Mouse (Mus musculus): ENCODE results near the gene Spp1.
"Not testable (repeated sequence)": the region's sequence is repeated elsewhere in the genome, so short reads cannot be mapped to it uniquely, and the experiment has no call there.

Spp1 gene

DNA sequence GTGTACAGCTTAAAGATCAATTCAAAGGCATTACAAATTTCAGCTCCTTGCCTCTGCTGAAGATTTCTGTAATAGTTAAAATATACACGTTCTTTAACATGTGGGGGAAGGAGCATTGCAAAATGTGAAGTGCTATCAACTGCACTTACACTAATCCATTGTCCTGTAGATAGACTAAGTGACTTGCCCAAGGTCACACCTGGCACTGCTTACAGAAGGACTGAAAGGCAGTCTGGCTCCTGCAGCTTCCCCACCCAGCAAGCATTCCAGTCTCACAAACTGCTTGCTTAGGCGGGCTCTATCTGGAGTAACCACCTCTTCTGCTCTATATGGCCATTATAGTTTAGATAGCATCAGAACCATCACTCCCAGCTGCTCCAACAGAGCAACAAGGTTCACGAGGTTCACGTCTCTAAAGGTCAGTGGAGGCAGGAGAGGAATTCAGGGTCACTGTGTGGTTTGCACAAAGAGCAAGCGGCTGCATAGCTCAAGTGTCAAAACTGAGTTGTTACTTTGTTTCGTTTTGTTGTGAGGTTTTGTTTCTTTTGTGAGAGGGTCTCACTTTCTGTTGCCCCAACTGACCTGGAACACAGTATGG, 851 bp upstream of the Spp1 start:
- in situ Hi-C loops (cut with MboI, MseI) = no loop called here

DNA sequence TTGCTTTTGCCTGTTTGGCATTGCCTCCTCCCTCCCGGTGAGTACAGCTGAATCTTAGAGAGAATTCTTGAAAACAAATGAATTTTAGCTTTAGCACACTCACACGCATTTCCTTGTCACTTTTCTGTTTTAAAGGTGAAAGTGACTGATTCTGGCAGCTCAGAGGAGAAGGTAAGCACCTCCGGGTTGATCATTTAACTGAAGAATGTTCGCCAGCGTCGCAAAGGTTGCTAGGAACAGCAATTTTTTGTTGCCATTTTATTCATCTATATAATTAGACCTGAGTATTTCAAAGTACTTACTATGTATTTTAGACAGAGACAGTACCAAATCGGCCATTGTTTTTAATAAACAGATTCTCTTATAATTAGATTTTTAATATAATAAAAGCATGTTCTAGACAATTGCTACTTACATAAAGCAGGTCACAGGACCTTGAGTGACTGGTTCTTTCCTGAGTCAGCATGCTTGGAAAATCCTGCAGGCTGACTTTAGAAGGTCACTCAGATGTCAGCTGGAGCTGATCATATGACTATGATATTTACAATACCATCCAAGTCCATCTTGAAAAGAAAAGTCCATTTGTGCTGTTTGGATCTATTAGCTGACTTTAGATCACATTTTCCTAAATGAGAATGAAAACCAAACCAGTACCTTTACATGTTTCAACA, 1.6 kb downstream of the Spp1 start:
- in situ Hi-C loops (cut with MboI, MseI) = no loop called here

DNA sequence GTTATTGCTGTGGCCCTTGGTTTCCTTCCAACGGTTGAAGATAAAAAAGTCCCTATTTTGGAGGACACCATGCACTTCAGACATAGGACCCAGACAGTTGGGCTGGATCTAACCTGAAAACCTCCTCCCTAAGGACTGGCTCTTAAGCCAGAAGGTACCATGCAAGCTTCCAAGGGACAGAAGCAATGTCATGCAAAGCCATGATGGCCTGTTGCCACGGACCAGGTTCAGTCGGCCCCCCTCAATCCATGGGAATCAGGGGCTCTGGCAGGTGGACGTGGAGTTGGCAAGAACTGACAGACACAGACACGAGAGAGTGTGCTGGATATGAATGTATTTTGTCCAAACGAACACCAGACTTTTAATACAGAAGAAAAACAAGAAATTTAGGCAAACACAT, 7.5 kb downstream of the Spp1 start:
- in situ Hi-C loops (cut with MboI, MseI) = no loop called here

DNA sequence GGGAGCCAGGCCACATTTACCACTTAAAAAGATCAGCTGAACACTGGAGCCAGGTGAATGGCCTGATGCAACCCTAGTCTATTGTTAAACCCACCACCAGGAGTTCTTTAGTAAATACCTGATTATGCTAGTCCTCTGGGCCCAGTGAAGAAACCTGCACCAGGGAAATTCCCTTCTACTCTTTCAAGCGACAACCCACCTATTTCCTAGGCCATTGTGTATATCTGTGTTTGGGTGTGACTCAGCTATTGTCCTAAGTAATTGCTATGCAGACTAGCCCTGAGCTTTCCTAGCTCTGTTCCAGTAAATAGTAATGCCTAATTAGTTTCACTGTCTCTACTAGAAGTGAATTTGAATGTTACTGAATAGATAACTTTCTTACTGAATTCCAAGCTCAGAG, 7.9 kb downstream of the Spp1 start:
- in situ Hi-C loops (cut with MboI, MseI) = no loop called here

DNA sequence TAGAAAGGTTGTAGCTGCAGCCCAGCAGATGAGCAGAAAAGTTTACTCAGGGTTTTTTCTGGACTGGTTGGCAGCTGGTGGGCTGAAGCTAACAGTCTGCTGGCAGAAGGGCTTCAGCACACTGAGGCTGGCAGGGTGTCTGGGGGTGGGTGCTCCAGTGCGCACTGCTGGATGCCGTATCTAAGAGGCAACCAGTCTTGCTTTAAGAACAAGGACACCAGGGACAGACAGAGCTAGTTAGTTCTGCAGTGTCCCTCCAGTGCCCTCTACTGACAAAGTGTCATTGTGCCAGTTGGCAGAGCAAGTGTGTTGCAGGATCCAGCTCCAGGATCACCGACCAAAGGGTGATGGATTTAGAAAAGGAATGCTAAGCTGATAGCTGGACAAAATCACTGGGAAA, 11.2 kb downstream of the Spp1 start:
- in situ Hi-C loops (cut with MboI, MseI) = no loop called here

DNA sequence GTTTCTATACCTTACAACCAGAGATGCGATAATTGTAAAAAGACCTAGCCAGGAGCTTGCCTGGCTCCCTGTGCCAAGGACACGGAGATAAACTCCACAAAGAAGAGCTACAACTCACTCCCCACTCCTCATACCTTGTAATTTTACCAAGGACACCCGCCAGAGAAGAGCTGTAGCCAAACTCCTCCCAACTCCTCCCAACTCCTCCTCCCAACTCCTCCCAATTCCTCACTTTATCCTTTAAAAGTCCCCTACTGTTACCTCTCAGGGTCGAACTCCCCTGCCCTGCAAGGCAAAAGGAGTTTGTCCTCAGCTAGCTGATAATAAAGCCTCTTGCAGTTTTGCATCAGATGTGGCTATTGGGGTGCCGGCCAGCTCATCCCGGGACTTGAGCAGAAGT, 13.4 kb downstream of the Spp1 start:
- in situ Hi-C loops (cut with MboI, MseI) = not testable (repeated sequence)

DNA sequence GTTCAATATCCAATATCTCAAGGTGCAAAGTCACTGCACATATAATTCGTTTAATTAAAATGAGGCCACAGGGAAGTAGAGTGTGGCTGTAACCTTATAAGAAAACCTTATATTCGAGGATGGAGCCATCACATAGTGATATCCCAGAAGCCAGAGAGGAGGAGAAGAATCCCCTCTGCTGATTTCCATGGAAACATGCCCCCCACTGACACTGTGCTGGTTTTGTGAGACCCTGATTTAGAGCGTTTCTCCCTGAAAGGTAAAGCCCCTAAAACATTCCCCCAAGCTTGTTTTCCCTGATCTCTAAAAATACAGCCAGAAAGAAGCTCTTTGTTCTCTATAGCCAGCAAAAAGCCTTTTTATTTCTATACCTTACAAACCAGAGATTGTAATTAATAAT, 14.6 kb downstream of the Spp1 start:
- in situ Hi-C loops (cut with MboI, MseI) = no loop called here

DNA sequence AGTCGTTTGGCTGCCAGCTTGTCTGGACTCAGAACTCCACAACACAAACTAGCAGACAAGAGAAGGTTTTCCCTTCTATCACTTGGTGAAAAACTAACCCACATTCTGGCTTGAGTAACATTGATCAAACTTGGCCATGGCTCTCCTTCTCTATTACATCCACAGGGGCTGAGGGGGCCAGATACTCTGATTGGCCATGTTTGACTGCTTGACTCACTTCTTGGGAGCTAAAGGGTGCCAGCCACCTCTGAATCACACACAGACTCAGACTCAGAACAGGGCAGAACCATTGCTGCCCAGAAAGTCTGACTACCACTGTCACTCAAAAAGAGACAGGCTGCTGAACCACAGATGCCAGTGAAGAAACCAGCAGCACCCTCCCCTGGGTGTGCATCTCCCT, 18.2 kb downstream of the Spp1 start:
- in situ Hi-C loops (cut with MboI, MseI) = no loop called here

DNA sequence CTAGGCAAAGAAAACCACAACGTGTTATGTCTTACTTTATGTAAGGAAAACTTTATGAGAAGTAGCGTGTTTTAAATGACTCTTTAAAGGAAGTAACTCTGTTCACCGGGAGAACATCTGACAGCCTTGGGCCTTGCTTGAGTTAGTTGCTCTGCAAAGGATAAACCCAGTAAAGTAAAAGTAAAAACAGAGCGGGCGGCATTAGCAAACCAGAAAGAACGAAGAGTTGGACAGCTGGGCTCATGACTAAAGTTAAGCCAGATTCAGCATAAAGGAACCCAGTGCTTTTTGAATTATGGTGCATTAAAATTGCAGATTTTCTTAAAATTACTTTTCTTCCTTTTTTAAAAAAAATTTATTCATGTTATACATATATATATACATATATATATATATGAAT, 19.6 kb downstream of the Spp1 start:
- in situ Hi-C loops (cut with MboI, MseI) = no loop called here

DNA sequence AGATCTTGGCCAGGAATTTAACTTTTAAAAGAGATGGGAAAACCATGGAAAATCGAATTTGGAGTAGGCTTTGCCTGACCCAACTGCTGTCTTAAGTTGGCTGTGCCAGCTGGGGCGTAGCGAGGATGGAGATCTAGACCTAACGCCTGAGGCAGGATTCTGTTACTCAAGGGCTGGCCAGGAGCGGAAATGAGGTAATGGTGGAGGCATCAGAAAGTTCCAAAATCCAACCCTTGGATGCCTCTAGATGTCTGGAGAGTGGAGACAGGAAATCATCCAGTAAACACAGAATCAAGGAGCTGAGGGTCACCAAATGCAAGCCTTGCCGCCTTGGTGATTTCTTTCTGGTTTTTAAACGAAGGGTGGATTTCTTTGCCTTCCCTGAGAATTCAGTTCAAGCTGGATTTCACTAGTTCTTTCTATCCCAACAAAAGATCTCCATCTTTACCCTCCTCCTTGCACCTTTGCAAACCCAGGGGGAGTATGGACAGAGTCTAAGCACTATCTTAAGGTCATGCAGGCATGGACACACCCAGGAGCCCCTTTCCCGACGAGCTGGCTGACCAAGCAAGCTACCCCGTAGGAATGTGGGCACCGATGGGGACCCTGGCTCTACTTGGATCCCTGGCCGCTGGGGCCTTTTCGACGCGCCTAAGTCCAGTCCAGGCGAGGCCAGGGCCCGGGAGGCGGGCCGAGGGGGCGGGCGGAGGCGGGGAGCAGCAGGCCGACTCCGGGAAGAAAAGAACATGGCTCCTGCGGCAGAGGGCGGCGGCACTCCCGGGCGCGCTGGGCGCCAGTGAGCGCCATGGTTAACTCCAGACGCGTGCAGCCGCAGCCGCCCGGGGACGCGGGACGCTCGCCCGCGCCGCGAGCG, 24.2 kb downstream of the Spp1 start, which contains the start of gene Pkd2:
Gene Pkd2, plus strand, starts transcription at position 619 of the 874 bp plus-strand sequence.
- in situ Hi-C loops (cut with MboI, MseI) = no loop called here

DNA sequence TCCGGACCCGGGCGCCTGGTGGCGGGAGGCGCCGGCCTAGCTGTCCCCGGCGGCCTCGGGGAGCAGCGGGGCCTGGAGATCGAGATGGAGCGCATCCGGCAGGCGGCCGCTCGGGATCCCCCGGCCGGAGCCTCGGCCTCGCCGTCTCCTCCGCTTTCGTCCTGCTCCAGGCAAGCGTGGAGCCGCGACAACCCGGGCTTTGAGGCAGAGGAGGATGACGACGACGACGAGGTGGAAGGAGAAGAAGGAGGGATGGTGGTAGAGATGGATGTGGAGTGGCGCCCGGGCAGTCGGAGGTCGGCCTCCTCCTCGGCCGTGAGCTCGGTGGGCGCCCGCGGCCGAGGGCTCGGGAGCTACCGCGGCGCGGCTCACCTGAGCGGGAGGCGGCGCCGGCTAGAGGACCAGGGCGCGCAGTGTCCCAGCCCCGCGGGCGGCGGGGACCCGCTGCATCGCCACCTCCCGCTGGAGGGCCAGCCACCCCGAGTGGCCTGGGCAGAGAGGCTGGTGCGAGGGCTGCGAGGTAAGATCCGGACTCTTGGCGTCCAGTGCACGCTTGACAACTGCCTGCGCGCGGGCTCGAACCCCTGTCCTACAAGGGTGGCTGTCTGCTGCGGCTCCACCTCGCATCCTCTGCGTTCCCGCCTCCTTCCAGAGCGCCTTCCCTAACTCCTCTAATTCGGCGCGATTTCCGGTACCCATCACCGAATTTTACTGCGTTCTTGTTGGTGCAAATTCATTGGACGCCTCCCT, 25.0 kb downstream of the Spp1 start:
- in situ Hi-C loops (cut with MboI, MseI) = no loop called here

DNA sequence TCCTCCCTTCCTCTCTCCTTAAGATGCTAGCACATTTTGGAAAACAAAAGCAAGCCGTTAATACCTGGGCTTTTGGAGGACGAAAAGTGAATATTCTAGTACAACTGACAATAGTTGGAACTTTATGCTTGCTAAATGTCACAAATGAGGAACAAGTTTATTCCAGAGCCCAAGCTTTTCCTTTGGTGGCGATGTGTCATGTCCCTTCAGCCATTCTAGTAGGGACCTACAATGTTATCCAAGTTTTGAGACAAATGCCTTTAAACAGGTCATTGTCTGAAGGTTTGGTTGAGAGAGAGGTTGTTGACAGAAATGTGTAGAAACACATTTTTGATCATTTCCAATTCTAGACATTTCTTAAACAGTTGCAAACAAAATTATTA, 25.5 kb downstream of the Spp1 start:
- in situ Hi-C loops (cut with MboI, MseI) = no loop called here

DNA sequence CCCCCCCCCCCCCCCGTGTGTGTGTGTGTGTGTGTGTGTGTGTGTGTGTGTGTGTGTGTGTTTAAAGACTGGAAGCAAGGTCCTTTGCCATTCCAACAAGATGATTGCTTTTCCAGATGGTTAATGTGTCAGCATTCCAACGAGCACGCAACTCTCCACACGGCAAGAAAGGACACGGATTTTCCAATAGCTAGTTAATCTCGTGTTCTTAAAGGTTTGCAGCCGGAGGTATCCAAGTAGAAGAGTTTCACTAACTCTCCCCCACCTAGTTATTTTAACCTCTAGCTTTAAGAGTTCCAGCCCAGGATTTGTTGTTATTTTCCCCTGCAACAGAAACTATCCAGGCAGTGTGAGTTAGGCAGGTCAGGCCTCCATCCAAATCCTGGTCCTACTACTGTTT, 25.9 kb downstream of the Spp1 start:
- in situ Hi-C loops (cut with MboI, MseI) = no loop called here

DNA sequence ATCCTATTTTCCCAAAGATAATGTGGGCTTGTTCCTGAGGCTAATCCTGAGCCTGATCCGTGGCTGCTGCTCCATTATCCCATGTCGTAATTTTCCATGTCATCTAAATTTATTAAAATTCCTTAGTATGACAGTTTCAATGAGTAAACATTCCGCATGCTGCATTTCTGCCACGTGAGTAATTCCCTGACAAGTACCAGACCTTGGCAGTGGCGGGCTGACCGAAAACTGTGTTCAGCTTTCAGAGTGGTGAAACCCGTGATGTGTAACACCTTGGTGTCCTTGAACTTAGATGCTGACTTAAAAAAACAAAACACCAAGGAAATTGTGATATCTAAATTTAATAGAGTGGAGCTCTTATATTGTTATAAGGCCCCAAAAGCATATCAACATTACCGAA, 30.4 kb downstream of the Spp1 start:
- in situ Hi-C loops (cut with MboI, MseI) = no loop called here

DNA sequence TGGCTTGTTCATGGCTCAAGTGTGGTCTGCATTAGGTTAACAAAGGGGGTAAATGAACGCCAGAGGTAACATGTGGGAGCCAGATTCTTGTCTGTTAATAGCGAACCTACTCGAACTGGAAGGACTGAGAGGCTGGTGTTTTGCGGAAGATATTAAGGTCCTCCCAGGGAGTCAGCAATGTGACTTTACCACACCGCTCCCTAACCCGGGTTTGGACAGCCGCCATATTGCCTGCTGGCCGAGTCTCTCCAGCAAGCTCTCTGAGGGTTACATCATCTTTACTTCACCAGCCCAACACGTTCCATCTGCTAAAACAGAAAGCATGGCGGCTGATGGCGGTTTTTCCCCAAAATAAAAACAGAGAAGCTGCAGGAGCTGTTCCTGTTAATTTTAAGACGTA, 30.8 kb downstream of the Spp1 start:
- in situ Hi-C loops (cut with MboI, MseI) = no loop called here

DNA sequence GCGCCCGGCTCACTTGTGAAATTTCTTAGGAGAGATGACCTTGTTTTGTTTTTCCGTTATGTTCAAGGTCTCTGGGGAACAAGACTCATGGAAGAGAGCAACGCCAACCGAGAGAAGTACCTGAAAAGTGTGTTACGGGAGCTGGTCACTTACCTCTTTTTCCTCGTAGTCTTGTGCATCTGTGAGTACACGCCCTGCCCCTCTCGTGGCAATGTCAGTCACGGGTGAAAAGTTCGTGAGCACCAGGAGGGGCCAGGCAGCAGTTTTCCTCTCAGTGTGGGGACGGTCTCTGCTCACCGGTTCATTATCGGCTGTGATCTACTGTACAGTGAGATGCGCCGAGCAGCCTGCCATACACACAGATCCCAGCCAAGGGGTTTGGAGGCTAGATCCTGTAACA, 31.9 kb downstream of the Spp1 start:
- in situ Hi-C loops (cut with MboI, MseI) = no loop called here

DNA sequence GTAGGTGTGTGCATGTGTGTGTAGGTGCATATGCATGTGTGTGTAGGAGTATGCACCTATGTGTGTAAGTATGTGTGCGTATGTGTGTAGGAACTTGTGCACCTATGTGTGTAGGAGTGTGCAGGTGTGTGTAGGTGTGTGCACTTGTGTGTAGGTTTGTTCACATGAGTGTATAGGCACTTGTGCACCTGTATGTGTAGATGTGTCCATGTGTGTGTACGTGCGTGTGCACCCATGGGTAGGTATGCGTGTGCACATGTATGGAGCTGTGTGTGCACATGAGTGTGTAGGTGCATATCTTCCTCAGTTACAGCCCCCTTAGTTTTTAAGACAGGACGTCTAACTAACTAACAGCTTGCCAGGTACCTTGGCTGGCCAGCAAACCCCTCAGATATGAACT, 33.7 kb downstream of the Spp1 start:
- in situ Hi-C loops (cut with MboI, MseI) = no loop called here

DNA sequence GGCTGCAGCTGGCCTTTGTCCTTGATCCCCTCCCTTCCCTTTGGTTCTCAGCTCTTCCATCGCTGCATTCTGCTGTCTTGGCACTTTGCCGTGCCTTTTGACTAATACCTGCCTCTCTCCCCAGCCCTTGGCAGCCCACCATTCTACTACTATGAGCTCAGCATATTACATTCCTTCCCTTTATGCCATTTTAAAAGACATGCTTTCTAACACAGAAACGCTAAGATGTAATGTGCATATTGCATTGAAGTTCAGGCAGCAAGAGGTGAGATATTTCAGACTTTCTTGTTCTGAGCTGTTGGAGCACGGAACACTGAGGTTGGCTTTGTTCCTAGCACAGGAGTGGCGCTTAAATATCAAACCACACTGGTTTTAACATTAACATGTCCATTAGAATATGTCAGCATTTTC, 36.1 kb downstream of the Spp1 start:
- in situ Hi-C loops (cut with MboI, MseI) = no loop called here

DNA sequence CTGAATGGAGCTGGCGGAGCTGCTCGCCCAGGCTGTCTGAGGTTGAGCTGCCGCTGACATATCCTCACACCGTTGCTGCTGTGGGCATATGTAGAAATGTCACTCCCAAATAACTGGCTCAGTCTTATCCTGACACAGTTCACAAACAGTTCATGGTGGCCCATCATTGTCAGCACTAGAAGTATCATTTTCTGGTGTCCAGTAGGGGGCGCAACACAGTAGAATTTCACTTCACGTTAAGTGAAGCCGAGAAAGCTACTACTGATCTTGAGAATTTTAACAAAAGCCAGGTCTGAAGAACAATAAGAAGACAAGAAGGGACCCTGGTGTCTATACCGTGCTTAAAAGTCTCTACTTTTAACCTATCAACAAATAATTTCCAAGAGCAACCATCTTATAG, 37.5 kb downstream of the Spp1 start:
- in situ Hi-C loops (cut with MboI, MseI) = no loop called here

DNA sequence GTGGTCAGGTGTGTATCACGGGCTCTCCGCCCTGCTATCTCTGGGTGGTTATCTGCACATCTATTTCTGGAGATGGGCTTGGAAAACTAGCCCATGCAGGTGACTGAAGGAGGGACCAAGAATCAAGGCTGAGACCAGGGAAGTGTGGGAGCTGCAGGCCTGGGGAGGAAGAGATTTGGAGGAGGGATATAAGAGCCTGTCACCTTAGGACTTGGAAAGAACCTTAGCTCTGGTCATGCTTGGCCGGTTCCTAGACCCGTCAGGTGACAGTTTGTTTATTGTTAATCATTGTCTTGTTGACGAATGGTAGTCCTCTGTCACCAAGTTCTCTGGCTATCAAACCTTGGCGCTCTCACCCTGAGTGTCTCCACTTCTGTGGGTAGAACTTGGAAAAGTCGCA, 45.4 kb downstream of the Spp1 start:
- in situ Hi-C loops (cut with MboI, MseI) = no loop called here

DNA sequence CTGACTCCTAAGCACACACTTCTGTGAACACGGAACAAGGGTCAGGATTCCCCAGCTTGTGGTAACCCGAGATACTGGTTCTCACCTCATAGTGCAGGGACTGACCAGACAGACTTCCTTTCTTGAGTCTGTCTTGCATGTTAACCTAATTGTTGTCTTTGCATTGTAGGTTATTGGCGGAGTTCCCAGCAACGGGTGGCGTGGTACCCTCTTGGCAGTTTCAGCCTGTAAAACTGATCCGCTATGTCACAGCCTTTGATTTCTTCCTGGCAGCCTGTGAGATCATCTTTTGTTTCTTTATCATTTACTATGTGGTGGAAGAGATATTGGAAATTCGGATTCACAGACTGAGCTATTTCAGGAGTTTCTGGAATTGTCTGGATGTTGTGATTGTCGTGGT, 47.9 kb downstream of the Spp1 start:
- in situ Hi-C loops (cut with MboI, MseI) = no loop called here

Measured in T-helper 2 cell (primary cell).